Mouse (Mus musculus) hindbrain, embryonic 11.5 days (tissue): ENCODE measurements around the gene Ttc7b. TPM values are rescaled to one million over a fixed set of nuclear protein-coding genes. Genes with fewer than 3 reads are reported as not detected.
A peak's percentile ranks its signal among the peaks of the same experiment; 100 is the strongest.

Source experiments
- ATAC-seq: fragments of 200-750 bp; cut with Nextera tagmentation; 2 replicates; pipeline ENCODE4 v1.8.0; 2017; ENCODE audit warnings: mild to moderate bottlenecking, moderate TSS enrichment, moderate library complexity; ENCODE audit not compliant: low FRiP score
- DNase-seq: peaks from one replicate; pipeline ENCODE4 v3.0.0-alpha.2; 2015; ENCODE audit warnings: low spot score
- H3K27ac ChIP-seq: fragments of 300-500 bp; sonication (generic); 2 replicates; pipeline ENCODE4 v1.5.1; 2014; ENCODE audit warnings: mild to moderate bottlenecking, low read depth, low read length
- H3K27me3 ChIP-seq: fragments of 300-500 bp; sonication (generic); 2 replicates; pipeline ENCODE4 v1.6.1; 2014; ENCODE audit warnings: mild to moderate bottlenecking, low read length, moderate library complexity, mixed read lengths; ENCODE audit not compliant: control insufficient read depth, insufficient read depth
- H3K36me3 ChIP-seq: fragments of 300-500 bp; sonication (generic); 2 replicates; pipeline ENCODE4 v1.6.1; 2014; ENCODE audit warnings: mild to moderate bottlenecking, low read length, moderate library complexity, mixed read lengths; ENCODE audit not compliant: control insufficient read depth, insufficient read depth
- H3K4me1 ChIP-seq: fragments of 300-500 bp; sonication (generic); replicated peaks from 2 replicates; pipeline ENCODE4 v1.6.1; 2014; ENCODE audit warnings: low read length, mixed read lengths; ENCODE audit not compliant: control insufficient read depth, insufficient read depth
- H3K4me2 ChIP-seq: fragments of 300-500 bp; sonication (generic); replicated peaks from 2 replicates; pipeline ENCODE4 v1.6.1; 2014; ENCODE audit warnings: mild to moderate bottlenecking, low read depth, low read length
- H3K4me3 ChIP-seq: fragments of 300-500 bp; sonication (generic); 2 replicates; pipeline ENCODE4 v1.5.1; 2014; ENCODE audit warnings: low read depth, low read length
- H3K9ac ChIP-seq: fragments of 300-500 bp; sonication (generic); 2 replicates; pipeline ENCODE4 v1.6.1; 2014; ENCODE audit warnings: low read depth, low read length
- H3K9me3 ChIP-seq: fragments of 300-500 bp; sonication (generic); 2 replicates; pipeline ENCODE4 v1.6.1; 2016; ENCODE audit warnings: low read length; ENCODE audit not compliant: control insufficient read depth
- WGBS: fragments of 180-500 bp; shearing (Covaris S2); extraction: QIAGEN DNeasy Blood & Tissue Kit; methylation state at CpG from one replicate; pipeline ENCODE4 v1.1.7; 2014; 5-methylcytosine and 5-hydroxymethylcytosine counted together
- polyA plus RNA-seq: library from polyadenylated mRNA; unstranded; fragments of >200 nt; fragmentation: Nextera tagmentation; extraction: Ambion mirVana; gene quantifications from 2 replicates; pipeline ENCODE4 v1.2.1, GENCODE M21; 2014

Gene Ttc7b
- polyA plus RNA-seq, 1 experiment from 2014 or later = 7.1 TPM

DNA sequence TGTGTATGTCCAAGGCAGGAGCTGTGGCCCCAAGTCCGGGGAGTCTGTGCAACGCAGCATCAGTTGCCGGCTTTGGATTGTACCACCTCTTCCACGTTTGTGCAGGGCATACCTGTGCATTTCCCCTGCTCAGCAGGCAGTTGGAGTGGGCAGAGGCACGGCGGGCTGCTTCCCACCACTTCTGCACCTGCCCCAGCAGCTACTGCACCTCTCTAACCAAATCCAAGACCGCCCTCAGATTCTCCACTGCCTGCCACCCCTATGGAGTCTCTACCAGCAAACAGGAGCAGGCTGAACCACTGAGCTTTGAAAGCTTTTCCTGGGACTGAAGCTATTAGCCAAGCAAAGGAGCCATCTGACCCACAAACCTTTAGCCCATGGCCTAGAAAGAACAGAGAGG lies 30.8 kb downstream of the Ttc7b start:
- Histone ChIP-seq H3K4me3 (no peak overlapping the region), H3K9me3 (no peaks in the 10 kb centered on the region), H3K27ac (no peak overlapping the region), H3K4me2 (no peak overlapping the region), H3K9ac (no peak overlapping the region), H3K4me1 (no peaks in the 10 kb centered on the region), H3K36me3 (0 out of 2 replicates have a peak, but pooled peaks cover 1% of the 10 kb centered on the region), H3K27me3 (no peaks in the 10 kb centered on the region)
- WGBS = 89% methylated on average over 7 of the region's 7 CpGs
- ATAC-seq (no peak), DNase-seq (no peak)

DNA sequence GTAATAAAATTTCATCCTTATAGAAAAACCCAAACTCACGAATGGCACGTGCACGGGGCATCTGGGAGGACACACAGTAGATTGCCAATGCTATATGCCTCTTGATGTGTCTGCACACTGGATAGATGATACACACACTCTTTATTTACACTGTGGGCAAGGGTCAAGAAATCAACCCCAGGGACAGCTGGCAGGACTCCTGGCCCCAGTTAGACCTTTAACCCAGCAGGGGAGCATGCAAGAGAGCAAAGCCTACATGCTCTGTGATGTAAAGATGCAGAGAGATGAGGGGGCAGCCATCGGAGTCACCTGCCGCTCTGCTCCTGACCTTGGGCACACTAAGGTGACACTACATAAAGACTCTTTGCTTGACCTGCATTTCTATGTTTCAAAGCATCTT lies 32.3 kb downstream of the Ttc7b start:
- no peak overlapping the region for H3K9ac ChIP-seq
- H3K4me3 ChIP-seq = no peak overlapping the region
- no peak for DNase-seq
- no peaks in the 10 kb centered on the region for H3K27me3 ChIP-seq
- H3K9me3 ChIP-seq = no peaks in the 10 kb centered on the region
- H3K4me2 ChIP-seq = no peak overlapping the region
- WGBS = 91% methylated on average over 5 of the region's 5 CpGs
- H3K36me3 ChIP-seq = no peaks in the 10 kb centered on the region
- H3K4me1 ChIP-seq = no peaks in the 10 kb centered on the region
- no peak for ATAC-seq
- H3K27ac ChIP-seq = no peak overlapping the region

- DNase-seq (no peak), ATAC-seq (no peak)
- Histone ChIP-seq H3K27ac (no peak overlapping the region), H3K4me2 (no peak overlapping the region), H3K36me3 (no peaks in the 10 kb centered on the region), H3K4me1 (no peaks in the 10 kb centered on the region), H3K27me3 (no peaks in the 10 kb centered on the region), H3K9ac (no peak overlapping the region), H3K9me3 (no peaks in the 10 kb centered on the region), H3K4me3 (no peak overlapping the region)
- WGBS = 66% methylated on average over 6 of the region's 6 CpGs
These were observed 34.4 kb downstream of the Ttc7b start for GRCm38 (mm10) chr12:100486232-100486631.

GRCm38 (mm10) chr12:100483054-100483453 lies 37.6 kb downstream of the Ttc7b start:
- 86% methylated on average over 1 of the region's 1 CpGs for WGBS
- Histone ChIP-seq H3K27ac (no peak overlapping the region), H3K27me3 (no peaks in the 10 kb centered on the region), H3K4me1 (no peaks in the 10 kb centered on the region), H3K9ac (no peak overlapping the region), H3K4me2 (no peak overlapping the region), H3K9me3 (no peaks in the 10 kb centered on the region), H3K36me3 (no peaks in the 10 kb centered on the region), H3K4me3 (no peak overlapping the region)
- DNase-seq (no peak), ATAC-seq (no peak)

DNA sequence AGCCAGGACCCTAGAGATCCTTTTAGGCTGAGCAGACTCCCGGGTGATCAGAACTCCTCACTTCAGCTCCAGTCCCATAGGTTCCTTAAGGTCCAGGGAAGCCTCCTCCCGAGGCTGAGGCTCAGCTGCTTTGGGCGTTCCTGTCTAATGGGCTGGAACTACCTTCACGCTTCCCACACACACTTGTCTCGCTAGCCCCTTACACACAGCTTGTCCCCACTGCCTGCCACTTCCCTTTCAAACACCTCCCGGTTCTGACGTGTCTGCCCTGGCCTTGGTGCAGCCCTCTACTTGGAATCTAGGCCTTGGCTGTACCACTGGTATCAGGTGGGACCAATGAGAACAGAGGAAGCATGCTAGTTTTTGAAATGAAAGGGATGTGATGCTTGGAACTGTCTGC lies 38.4 kb downstream of the Ttc7b start:
- no peak for ATAC-seq
- H3K4me1 ChIP-seq = no peaks in the 10 kb centered on the region
- no peak overlapping the region for H3K4me3 ChIP-seq
- no peaks in the 10 kb centered on the region for H3K9me3 ChIP-seq
- WGBS = 74% methylated on average over 7 of the region's 7 CpGs
- no peaks in the 10 kb centered on the region for H3K36me3 ChIP-seq
- H3K27ac ChIP-seq = no peak overlapping the region
- no peak overlapping the region for H3K4me2 ChIP-seq
- DNase-seq = no peak
- no peak overlapping the region for H3K9ac ChIP-seq
- no peaks in the 10 kb centered on the region for H3K27me3 ChIP-seq

DNA sequence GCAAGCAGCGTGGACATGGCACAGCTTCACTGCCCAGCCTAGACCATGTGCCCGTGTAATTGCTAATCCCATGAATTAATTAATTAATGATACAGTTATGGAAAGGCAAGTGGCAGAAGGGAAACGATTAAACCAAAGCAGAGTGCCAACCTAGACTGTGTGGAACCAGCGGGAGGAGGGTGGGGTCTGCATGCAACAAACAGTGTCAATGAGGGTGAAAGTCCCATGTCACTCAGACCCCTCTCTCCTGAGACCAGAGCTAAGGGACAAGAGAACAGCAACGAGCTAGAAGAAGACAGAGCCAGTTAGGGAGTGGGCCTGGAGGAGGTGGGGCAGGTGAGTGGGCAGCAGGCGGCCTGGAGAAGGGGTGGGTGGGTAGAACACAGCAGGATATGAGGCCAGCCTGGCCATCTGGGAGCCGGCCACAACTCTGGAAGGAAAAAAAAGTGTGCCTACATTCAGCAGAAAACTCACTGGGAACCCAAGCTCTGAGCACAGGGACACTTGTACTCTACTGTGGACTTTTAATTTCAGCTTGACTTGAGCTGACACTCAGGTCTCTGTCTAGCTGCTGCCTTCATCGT lies 39.1 kb downstream of the Ttc7b start:
- Histone ChIP-seq H3K36me3 (no peaks in the 10 kb centered on the region), H3K27me3 (no peaks in the 10 kb centered on the region), H3K9me3 (no peaks in the 10 kb centered on the region), H3K4me1 (no peaks in the 10 kb centered on the region), H3K4me3 (no peak overlapping the region), H3K27ac (no peak overlapping the region), H3K9ac (no peak overlapping the region), H3K4me2 (no peak overlapping the region)
- 80% methylated on average over 8 of the region's 8 CpGs for WGBS
- no peak for DNase-seq
- ATAC-seq = 0 out of 2 replicates have a peak, but pooled peaks have one; percentile 25

DNA sequence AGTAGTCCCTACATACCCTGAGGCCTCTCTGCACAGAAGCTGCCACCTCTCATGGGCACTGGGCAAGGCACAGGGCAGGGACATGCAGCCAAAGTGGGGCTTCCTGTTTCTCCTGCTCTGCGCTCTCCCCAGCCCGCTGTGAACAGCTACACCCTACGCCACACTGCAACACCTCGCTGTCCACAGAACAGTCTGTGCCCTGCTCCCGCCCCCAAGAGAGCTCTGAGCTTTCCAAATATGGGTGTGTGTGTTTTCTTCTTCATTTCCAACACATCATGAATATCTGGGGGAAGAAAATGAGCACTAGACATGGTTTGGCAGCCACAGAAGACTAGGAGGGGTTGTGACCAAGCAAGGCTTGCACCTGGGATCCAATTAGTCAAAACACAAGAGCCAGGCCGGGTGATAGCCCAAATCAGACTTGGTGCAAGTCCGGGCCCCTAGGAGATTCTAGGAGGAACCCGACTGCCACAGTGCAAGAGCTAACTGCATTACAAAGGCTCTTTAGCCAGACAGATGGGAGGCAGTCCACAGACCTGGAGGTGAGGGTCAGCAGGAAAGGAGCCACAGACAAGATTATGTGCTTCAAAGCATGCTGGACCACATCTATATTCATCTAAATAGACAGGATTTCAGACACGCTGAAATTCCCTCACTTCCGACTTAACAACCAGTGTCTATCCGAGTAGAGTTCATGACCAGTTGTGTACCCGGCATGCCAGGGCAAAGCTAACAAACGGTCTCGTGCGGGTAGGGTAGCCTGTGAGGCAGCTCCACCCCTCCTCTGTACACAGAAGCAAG lies 39.8 kb downstream of the Ttc7b start:
- H3K9ac ChIP-seq = no peak overlapping the region
- H3K27me3 ChIP-seq = no peaks in the 10 kb centered on the region
- H3K4me1 ChIP-seq = no peaks in the 10 kb centered on the region
- DNase-seq = no peak
- no peaks in the 10 kb centered on the region for H3K36me3 ChIP-seq
- no peak overlapping the region for H3K4me3 ChIP-seq
- WGBS = 89% methylated on average over 15 of the region's 15 CpGs
- no peak overlapping the region for H3K27ac ChIP-seq
- ATAC-seq = 0 out of 2 replicates have a peak, but pooled peaks have one; percentile 10
- H3K4me2 ChIP-seq = no peak overlapping the region
- H3K9me3 ChIP-seq = no peaks in the 10 kb centered on the region

GRCm38 (mm10) chr12:100479892-100480621 lies 40.6 kb downstream of the Ttc7b start:
- Histone ChIP-seq H3K9ac (no peak overlapping the region), H3K4me1 (no peaks in the 10 kb centered on the region), H3K4me3 (no peak overlapping the region), H3K4me2 (no peak overlapping the region), H3K27me3 (no peaks in the 10 kb centered on the region), H3K36me3 (no peaks in the 10 kb centered on the region), H3K27ac (no peak overlapping the region), H3K9me3 (no peaks in the 10 kb centered on the region)
- ATAC-seq = peak; percentile 63; the same call in 1 of the 2 replicates
- 30% methylated on average over 7 of the region's 7 CpGs for WGBS
- peak; percentile 88 for DNase-seq
